Mouse (Mus musculus): ENCODE data around the gene Gm14698.
"Not testable (repeated sequence)": the region's sequence is repeated elsewhere in the genome, so short reads cannot be mapped to it uniquely, and the experiment has no call there.

Gene Gm14698

DNA sequence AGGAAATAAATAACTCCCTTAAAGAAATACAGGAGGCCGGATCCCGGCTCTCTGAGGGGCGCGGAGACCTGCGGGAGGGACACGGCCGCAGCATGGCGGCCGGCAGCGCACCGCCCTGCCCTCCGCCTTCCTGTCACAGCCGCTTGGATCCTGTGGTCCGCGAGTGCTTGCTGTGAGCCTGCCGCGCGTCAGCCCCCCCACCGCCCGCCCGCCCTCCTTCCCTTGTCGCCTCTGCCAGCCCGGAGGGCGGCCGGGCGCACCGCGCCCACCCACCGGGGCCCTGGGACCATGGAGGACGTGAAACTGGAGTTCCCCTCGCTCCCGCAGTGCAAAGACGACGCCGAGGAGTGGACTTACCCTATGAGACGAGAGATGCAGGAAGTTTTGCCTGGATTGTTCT, at the start of gene Gm14698:
Gene Gm14698 (plus strand): TSS at position 35 of the 400 bp plus-strand sequence.
- DNase-seq (ENCODE audit: low read depth), result not testable (repeated sequence)

DNA sequence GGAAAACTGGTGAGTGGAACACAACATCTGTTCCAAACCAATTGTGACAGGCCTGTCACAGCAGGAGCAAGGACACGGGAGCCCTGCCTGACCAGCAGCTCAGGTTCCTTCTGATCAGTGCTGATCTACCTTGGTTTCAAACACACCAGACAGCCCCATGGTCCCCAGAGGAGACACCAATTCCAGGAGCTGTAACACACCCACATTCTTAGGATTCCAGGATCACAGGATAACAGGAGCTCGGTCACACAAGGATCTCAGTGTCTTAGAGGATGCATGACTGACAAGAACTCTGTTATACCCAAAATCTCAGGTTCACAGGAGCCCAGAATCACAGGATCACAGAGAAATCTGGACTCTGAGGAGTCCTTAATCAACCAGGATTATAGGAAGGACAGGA, 444 bp upstream of the Gm14698 start:
- DNase-seq (ENCODE audit: low read depth), result not testable (repeated sequence)

DNA sequence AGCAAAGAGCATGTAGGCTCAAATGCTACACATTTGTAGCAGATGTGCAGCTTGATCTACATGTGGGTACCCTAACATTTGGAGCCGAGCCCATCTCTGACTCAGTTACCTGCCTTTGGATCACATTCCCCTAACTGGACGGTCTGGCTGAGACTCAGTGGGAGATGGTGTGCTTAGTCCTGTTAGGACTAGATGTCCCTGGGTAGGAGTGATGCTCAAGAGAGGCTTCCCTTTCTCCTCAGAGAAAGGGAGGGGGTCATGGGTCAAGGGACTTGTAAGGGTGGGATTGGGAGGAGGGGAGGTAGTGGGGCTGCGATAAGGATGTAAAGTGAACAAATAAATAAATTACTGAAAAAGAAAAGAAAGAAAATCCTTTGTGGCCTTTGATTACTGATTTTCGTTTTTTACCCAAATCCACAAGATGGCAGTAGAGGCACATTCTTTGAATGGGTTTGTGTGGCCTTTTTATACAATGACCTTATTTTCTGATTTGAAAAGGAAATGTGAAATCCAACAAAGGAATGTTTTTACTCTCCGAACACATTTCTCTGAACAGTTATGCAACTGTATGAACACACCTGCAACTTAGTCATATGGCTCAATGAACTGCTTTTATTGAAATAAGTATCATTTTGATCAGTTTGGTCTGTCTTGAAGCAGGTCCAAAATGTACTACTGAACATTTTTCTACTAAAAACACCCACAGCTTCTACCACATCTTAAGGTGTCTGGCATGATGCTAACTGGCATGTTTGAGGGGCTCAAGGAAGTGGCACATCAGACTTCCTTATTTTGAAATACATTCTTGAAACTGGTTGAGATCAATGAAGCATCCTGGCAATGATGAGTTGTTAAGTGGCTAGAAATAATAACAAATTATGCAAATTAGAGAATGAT, 18.9 kb downstream of the Gm14698 start:
- peak; percentile 0 for DNase-seq (ENCODE audit: low read depth)

- no peak for DNase-seq (ENCODE audit: low read depth)
Observed at GRCm38 (mm10) chrX:68865145-68865544, 44.3 kb downstream of the Gm14698 start.

All from c-Kit-positive CD71-negative TER-119-negative erythroid progenitor cells, embryonic 14.5 days (primary cell).